Mouse (Mus musculus) bone marrow macrophage, adult 2 months (primary cell): ENCODE results near the gene Abcc4.

ENCODE experiments used
- CTCF ChIP-seq: IDR thresholded peaks from 2 replicates; pipeline ENCODE4 v1.5.1; 2012; ENCODE audit warnings: low read depth, mild to moderate bottlenecking, low read length, moderate library complexity
- POLR2A ChIP-seq: IDR thresholded peaks from 2 replicates; pipeline ENCODE4 v1.6.1; 2012; ENCODE audit warnings: mild to moderate bottlenecking, low read depth, low read length, borderline replicate concordance

- TF ChIP-seq CTCF = no peak
- TF ChIP-seq POLR2A = no peak
These were observed 139.8 kb downstream of the Abcc4 start for GRCm38 (mm10) chr14:118566214-118566688.
